Mouse (Mus musculus) skeletal muscle tissue, adult 2 months (tissue): ENCODE data around the gene Wnk1.

Source experiments
- DNase-seq: peaks from one replicate; pipeline ENCODE4 v3.0.0-alpha.2; 2012; ENCODE audit warnings: low read depth, low spot score

Gene Wnk1

GRCm38 (mm10) chr6:119903081-119903789 lies 135.2 kb downstream of the Wnk1 start:
- DNase-seq: no peak

DNA sequence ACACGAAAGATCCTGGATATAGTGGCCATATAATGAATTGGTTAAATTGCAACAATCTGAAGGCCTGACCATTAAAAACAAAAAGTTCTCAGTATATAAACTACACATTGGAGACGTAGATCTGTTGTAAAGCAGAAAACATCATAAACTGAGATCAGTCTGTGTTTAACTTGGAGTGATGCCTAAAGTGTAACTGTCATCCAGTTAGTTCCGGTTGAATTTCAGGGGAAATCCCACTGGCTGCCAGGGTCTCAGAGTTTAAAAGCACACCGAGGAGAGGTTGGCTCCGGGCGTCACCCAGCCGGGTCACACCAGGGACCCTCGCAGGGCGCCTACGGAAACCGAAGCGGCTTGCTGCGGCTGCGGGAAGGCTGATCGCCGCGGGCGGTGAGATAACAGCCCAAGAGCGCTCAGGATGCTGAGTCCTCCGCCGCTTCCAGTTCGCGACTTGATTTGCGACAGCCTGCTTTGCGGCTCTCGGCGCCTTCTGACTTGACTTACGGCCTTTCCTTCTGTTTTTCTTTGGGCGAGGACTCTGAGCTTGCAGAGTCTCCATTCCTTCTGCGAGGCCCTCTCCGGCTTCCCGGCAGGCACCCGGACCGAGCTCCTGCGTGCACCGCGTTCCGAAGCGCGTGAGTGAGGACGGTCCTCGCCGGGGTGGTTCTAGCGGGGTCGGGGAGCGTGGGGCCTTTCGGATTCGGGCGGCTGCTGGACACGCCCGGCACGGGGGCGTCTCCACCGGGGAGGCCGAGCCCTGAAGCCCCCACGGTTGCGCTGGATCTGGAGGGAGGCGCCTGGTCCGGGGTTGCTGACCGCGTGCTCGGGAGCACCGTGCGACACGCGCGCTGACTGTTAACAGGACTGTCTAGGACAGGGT lies 136.0 kb downstream of the Wnk1 start, which contains the start of gene Rad52:
Gene Rad52, plus strand, starts transcription at position 495 of the 877 bp plus-strand sequence.
- DNase-seq: peak; percentile 88

DNA sequence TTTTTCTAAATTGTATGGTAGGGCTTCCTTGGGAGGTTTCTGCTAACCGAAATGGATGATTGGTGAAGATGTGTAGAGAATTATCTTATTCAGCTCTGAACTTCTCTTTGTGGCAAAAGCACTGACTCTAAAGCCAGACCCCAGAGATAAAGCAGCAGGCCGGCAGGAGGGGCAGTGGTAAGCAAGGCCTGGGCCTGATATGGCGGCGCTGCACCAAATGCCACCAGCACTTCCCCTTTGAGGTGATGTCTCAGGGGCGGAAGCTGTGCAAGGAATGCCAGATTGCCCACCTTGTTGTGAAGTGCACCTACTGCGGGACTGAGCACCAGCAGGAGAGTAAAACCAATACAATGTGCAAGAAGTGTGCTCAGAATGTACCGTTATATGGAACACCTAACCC lies 145.8 kb downstream of the Wnk1 start:
- DNase-seq: no peak

- DNase-seq: peak; percentile 9
These were observed 155.3 kb downstream of the Wnk1 start for GRCm38 (mm10) chr6:119883151-119883550.
